Mouse (Mus musculus): ENCODE data around the gene Alkbh6. TPM values are rescaled to one million over a fixed set of nuclear protein-coding genes. Genes with fewer than 3 reads are reported as not detected.
A peak's percentile ranks its signal among the peaks of the same experiment; 100 is the strongest.

Alkbh6 gene
- total RNA-seq, 1 experiment: 24.5 TPM

GRCm38 (mm10) chr7:30325364-30325763, 16.8 kb downstream of the Alkbh6 start:
- DNase-seq (ENCODE audit: low read depth, low spot score): peak; percentile 87
- Histone ChIP-seq H3K9me3 (ENCODE audit: control insufficient read depth, insufficient read depth, low read depth, low read length) (no peaks in the 10 kb centered on the region), H3K27ac (ENCODE audit: insufficient read depth, low read depth, low read length, poor library complexity, severe bottlenecking) (no peak overlapping the region), H3K4me1 (ENCODE audit: control insufficient read depth in 2 of 2, insufficient read depth in 2 of 2, low read length in 2 of 2, poor library complexity in 1 of 2) (peaks cover 4 to 8% of the 10 kb centered on the region in 2 experiments; a peak in 2 of 4 replicates), H3K9ac (ENCODE audit: insufficient read depth, low read depth, low read length, poor library complexity, severe bottlenecking) (no peak overlapping the region), H3K36me3 (ENCODE audit: control insufficient read depth, insufficient read depth, low read length, poor library complexity, severe bottlenecking) (peaks cover 3% of the 10 kb centered on the region; the same call in 1 of the 2 replicates), H3K4me3 (ENCODE audit: insufficient read depth in 1 of 2, low read depth in 1 of 2, low read length in 2 of 2, poor library complexity in 1 of 2, severe bottlenecking in 1 of 2) (no peak overlapping the region)
- in situ Hi-C loops (cut with MboI; ENCODE audit: low sequenced_read_pairs in 2 of 2, unreplicated experiment in 2 of 2): no loop called here
- TF ChIP-seq MAFK (IDR thresholded peaks at IDR 0.05; ENCODE audit: insufficient read depth, low read depth, low read length) (no peak), CHD2 (IDR thresholded peaks at IDR 0.05; ENCODE audit: low read depth, low read length) (no peak), HCFC1 (IDR thresholded peaks at IDR 0.05; ENCODE audit: borderline replicate concordance, insufficient read depth, low read length) (no peak), ZC3H11A (IDR thresholded peaks at IDR 0.05; ENCODE audit: borderline replicate concordance, low read depth, low read length) (peak; percentile 60), ZNF384 (IDR thresholded peaks at IDR 0.05; ENCODE audit: low read depth, low read length) (no peak)

GRCm38 (mm10) chr7:30326427-30326826, 17.9 kb downstream of the Alkbh6 start:
- in situ Hi-C loops (cut with MboI; ENCODE audit: low sequenced_read_pairs in 2 of 2, unreplicated experiment in 2 of 2): no loop called here
- Histone ChIP-seq H3K4me1 (ENCODE audit: control insufficient read depth in 2 of 2, insufficient read depth in 2 of 2, low read length in 2 of 2, poor library complexity in 1 of 2) (peaks cover 4 to 5% of the 10 kb centered on the region in 2 experiments; a peak in 2 of 4 replicates), H3K27ac (ENCODE audit: insufficient read depth, low read depth, low read length, poor library complexity, severe bottlenecking) (no peak overlapping the region), H3K9me3 (ENCODE audit: control insufficient read depth, insufficient read depth, low read depth, low read length) (no peaks in the 10 kb centered on the region), H3K4me3 (ENCODE audit: insufficient read depth in 1 of 2, low read depth in 1 of 2, low read length in 2 of 2, poor library complexity in 1 of 2, severe bottlenecking in 1 of 2) (no peak overlapping the region), H3K36me3 (ENCODE audit: control insufficient read depth, insufficient read depth, low read length, poor library complexity, severe bottlenecking) (no peaks in the 10 kb centered on the region), H3K9ac (ENCODE audit: insufficient read depth, low read depth, low read length, poor library complexity, severe bottlenecking) (no peak overlapping the region)
- TF ChIP-seq CHD2 (IDR thresholded peaks at IDR 0.05; ENCODE audit: low read depth, low read length) (no peak), HCFC1 (IDR thresholded peaks at IDR 0.05; ENCODE audit: borderline replicate concordance, insufficient read depth, low read length) (no peak), MAFK (IDR thresholded peaks at IDR 0.05; ENCODE audit: insufficient read depth, low read depth, low read length) (no peak), ZC3H11A (IDR thresholded peaks at IDR 0.05; ENCODE audit: borderline replicate concordance, low read depth, low read length) (no peak), ZNF384 (IDR thresholded peaks at IDR 0.05; ENCODE audit: low read depth, low read length) (no peak)
- DNase-seq (ENCODE audit: low read depth, low spot score): no peak

GRCm38 (mm10) chr7:30327140-30327539, 18.6 kb downstream of the Alkbh6 start:
- TF ChIP-seq CHD2 (IDR thresholded peaks at IDR 0.05; ENCODE audit: low read depth, low read length): no peak
- TF ChIP-seq HCFC1 (IDR thresholded peaks at IDR 0.05; ENCODE audit: borderline replicate concordance, insufficient read depth, low read length): no peak
- TF ChIP-seq MAFK (IDR thresholded peaks at IDR 0.05; ENCODE audit: insufficient read depth, low read depth, low read length): no peak
- TF ChIP-seq ZC3H11A (IDR thresholded peaks at IDR 0.05; ENCODE audit: borderline replicate concordance, low read depth, low read length): no peak
- no peak for TF ChIP-seq ZNF384 (IDR thresholded peaks at IDR 0.05; ENCODE audit: low read depth, low read length)
- in situ Hi-C loops (cut with MboI; ENCODE audit: low sequenced_read_pairs in 2 of 2, unreplicated experiment in 2 of 2): no loop called here
- DNase-seq (ENCODE audit: low read depth, low spot score): no peak
- H3K4me1 ChIP-seq (ENCODE audit: control insufficient read depth in 2 of 2, insufficient read depth in 2 of 2, low read length in 2 of 2, poor library complexity in 1 of 2): peaks cover 4 to 5% of the 10 kb centered on the region in 2 experiments; a peak in 2 of 4 replicates
- H3K27ac ChIP-seq (ENCODE audit: insufficient read depth, low read depth, low read length, poor library complexity, severe bottlenecking): no peak overlapping the region
- H3K4me3 ChIP-seq (ENCODE audit: insufficient read depth in 1 of 2, low read depth in 1 of 2, low read length in 2 of 2, poor library complexity in 1 of 2, severe bottlenecking in 1 of 2): no peak overlapping the region; a peak in 1 of 4 replicates
- H3K9me3 ChIP-seq (ENCODE audit: control insufficient read depth, insufficient read depth, low read depth, low read length): no peaks in the 10 kb centered on the region
- no peaks in the 10 kb centered on the region for H3K36me3 ChIP-seq (ENCODE audit: control insufficient read depth, insufficient read depth, low read length, poor library complexity, severe bottlenecking)
- H3K9ac ChIP-seq (ENCODE audit: insufficient read depth, low read depth, low read length, poor library complexity, severe bottlenecking): no peak overlapping the region

- Histone ChIP-seq H3K36me3 (ENCODE audit: control insufficient read depth, insufficient read depth, low read length, poor library complexity, severe bottlenecking) (no peaks in the 10 kb centered on the region), H3K9ac (ENCODE audit: insufficient read depth, low read depth, low read length, poor library complexity, severe bottlenecking) (no peak overlapping the region), H3K9me3 (ENCODE audit: control insufficient read depth, insufficient read depth, low read depth, low read length) (no peaks in the 10 kb centered on the region), H3K27ac (ENCODE audit: insufficient read depth, low read depth, low read length, poor library complexity, severe bottlenecking) (no peak overlapping the region), H3K4me1 (ENCODE audit: control insufficient read depth in 2 of 2, insufficient read depth in 2 of 2, low read length in 2 of 2, poor library complexity in 1 of 2) (peaks cover 0 to 5% of the 10 kb centered on the region in 2 experiments; a peak in 1 of 4 replicates), H3K4me3 (ENCODE audit: insufficient read depth in 1 of 2, low read depth in 1 of 2, low read length in 2 of 2, poor library complexity in 1 of 2, severe bottlenecking in 1 of 2) (no peak overlapping the region)
- TF ChIP-seq HCFC1 (IDR thresholded peaks at IDR 0.05; ENCODE audit: borderline replicate concordance, insufficient read depth, low read length) (no peak), CHD2 (IDR thresholded peaks at IDR 0.05; ENCODE audit: low read depth, low read length) (no peak), MAFK (IDR thresholded peaks at IDR 0.05; ENCODE audit: insufficient read depth, low read depth, low read length) (no peak), ZNF384 (IDR thresholded peaks at IDR 0.05; ENCODE audit: low read depth, low read length) (no peak), ZC3H11A (IDR thresholded peaks at IDR 0.05; ENCODE audit: borderline replicate concordance, low read depth, low read length) (no peak)
- in situ Hi-C loops (cut with MboI; ENCODE audit: low sequenced_read_pairs in 2 of 2, unreplicated experiment in 2 of 2): no loop called here
- no peak for DNase-seq (ENCODE audit: low read depth, low spot score)
Measured at GRCm38 (mm10) chr7:30328379-30328778, 19.9 kb downstream of the Alkbh6 start.

Data from ES-E14 (cell line).